Mouse (Mus musculus) small intestine, adult 2 months (tissue): ENCODE measurements at regions not wholly inside any gene's neighbourhood (a gene's known extent, or its start where the extent isn't known, plus 50 kb on each side); places are given as distances from the start of the nearest gene placed in this dataset.

Experiments used
- CTCF ChIP-seq: fragments of 200-500 bp; IDR thresholded peaks from 2 replicates; pipeline ENCODE4 v1.5.1; 2012; ENCODE audit warnings: low read depth, mild to moderate bottlenecking, control low read depth, inconsistent platforms, low read length, moderate library complexity, mixed read lengths; ENCODE audit not compliant: insufficient replicate concordance, insufficient read length; ENCODE audit errors: extremely low read depth
- POLR2A ChIP-seq: fragments of 200-500 bp; IDR thresholded peaks from 2 replicates; pipeline ENCODE4 v1.6.1; 2012; ENCODE audit warnings: low read depth, mild to moderate bottlenecking, control low read depth, inconsistent platforms, low read length, moderate library complexity

DNA sequence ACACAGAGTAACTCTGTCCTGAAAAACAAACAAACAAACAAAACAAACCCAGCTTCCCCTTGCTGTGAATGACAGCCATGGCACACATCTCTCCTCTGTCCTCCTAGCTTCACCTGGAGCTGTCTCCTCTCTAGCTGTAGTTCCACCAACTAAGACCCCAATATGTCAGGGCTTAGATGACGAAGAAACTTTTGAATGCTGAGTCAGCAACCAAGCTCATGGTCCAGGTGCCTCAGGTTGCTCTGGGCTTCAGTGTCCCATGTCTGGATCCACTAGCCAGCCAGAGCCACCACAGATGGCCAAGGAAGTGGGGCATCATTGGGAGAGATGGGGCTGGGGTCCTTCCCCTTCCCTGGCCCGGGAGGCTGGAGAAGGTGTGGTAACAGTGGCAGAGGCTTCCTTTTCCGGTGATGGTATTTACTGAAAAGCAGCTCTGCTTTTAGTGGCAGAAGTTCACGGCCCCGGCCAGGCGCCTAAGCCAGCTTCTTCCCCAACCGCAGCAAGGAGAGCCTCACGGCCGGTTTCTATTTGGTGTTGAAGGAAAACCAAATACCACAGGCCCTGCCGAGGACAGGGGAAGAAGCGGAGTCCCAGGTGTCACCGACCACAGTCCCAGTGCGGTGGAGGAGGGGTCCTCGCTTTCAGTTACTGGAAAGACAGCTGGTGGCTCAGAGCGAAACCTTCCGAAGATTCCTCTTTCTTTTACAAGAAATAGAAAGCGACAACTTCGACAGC lies 115.0 kb upstream of the Tmem189 start:
- TF ChIP-seq POLR2A, result no peak
- TF ChIP-seq CTCF, result no peak
